ENCODE assay signal across 22 mouse cellular contexts in genomic region chr15:77020136-77020535, GRCm38 (mm10). TPM values are rescaled to one million over a fixed set of nuclear protein-coding genes. Genes with fewer than 3 reads are reported as not detected.
A peak's percentile ranks its signal among the peaks of the same experiment; 100 is the strongest.
DNase-seq lines count a peak whose midpoint lies in the region; ATAC-seq lines count a peak whose summit lies in the region.
"Had no signal": no experiment of that assay in that cellular context is flagged by ENCODE, and none has a peak within 500 bp of the region (broad histone marks: within the 10 kb centered on the region; RNA-seq: fewer than 3 reads in every experiment).

No protein-coding gene starts in this region.

- no peak for ATAC-seq in heart, embryonic 12.5 days (ENCODE audit: insufficient number of reproducible peaks, low FRiP score)
- no peak for ATAC-seq in heart, embryonic 15.5 days (replicated peaks; ENCODE audit: insufficient number of reproducible peaks, insufficient read depth, low FRiP score, low read depth)
- no peak for ATAC-seq in hindbrain, embryonic 16.5 days
- ATAC-seq: activated CD4-positive, CD25-positive, alpha-beta regulatory T cell, adult 4 months; forebrain, embryonic 14.5 days; intestine, embryonic 15.5 days had no signal

- 45% methylated on average over 4 of the region's 4 CpGs for WGBS in heart, embryonic 12.5 days
- WGBS in heart, embryonic 15.5 days: 53% methylated on average over 4 of the region's 4 CpGs
- 95% methylated on average over 4 of the region's 4 CpGs for WGBS in hindbrain, embryonic 16.5 days

- no peak overlapping the region for H3K4me2 ChIP-seq in heart, embryonic 12.5 days
- H3K4me2 ChIP-seq in heart, embryonic 15.5 days: peak overlapping the region; percentile 52
- H3K4me2 ChIP-seq in hindbrain, embryonic 16.5 days (ENCODE audit: low read length): no peak overlapping the region
- H3K4me2 ChIP-seq: embryonic facial prominence, embryonic 15.5 days; hindbrain, embryonic 12.5 days; intestine, embryonic 15.5 days had no signal

- peaks cover 6% of the 10 kb centered on the region; the same call in 1 of the 2 replicates for H3K36me3 ChIP-seq in heart, embryonic 12.5 days
- no peaks in the 10 kb centered on the region for H3K36me3 ChIP-seq in heart, embryonic 15.5 days
- no peaks in the 10 kb centered on the region for H3K36me3 ChIP-seq in hindbrain, embryonic 16.5 days (ENCODE audit: control insufficient read depth, insufficient read depth, low read length)
- H3K36me3 ChIP-seq: embryonic facial prominence, embryonic 15.5 days; forebrain, embryonic 10.5 days; hindbrain, embryonic 12.5 days; intestine, embryonic 15.5 days had no signal

- peaks cover 83% of the 10 kb centered on the region for H3K4me1 ChIP-seq in heart, embryonic 12.5 days (replicated peaks)
- peaks cover 76% of the 10 kb centered on the region for H3K4me1 ChIP-seq in heart, embryonic 15.5 days (replicated peaks)
- H3K4me1 ChIP-seq in hindbrain, embryonic 16.5 days (ENCODE audit: control insufficient read depth, insufficient read depth, low read depth, low read length): no peaks in the 10 kb centered on the region; the same call in 1 of the 2 replicates
- H3K4me1 ChIP-seq: hindbrain, embryonic 12.5 days; intestine, embryonic 15.5 days had no signal

- H3K9me3 ChIP-seq in heart, embryonic 12.5 days (replicated peaks): no peaks in the 10 kb centered on the region
- H3K9me3 ChIP-seq in heart, embryonic 15.5 days (replicated peaks): no peaks in the 10 kb centered on the region
- no peaks in the 10 kb centered on the region for H3K9me3 ChIP-seq in hindbrain, embryonic 16.5 days (ENCODE audit: control insufficient read depth, low read length)
- H3K9me3 ChIP-seq: embryonic facial prominence, embryonic 15.5 days; forebrain, embryonic 10.5 days; hindbrain, embryonic 12.5 days; intestine, embryonic 15.5 days had no signal

- DNase-seq in heart, adult 11 months: peak; percentile 89
- no peak for DNase-seq in heart, postnatal 36 days
- no peak for DNase-seq in heart, adult 8-10 months (ENCODE audit: low spot score)
- DNase-seq in lung, postnatal 14 days: no peak
- DNase-seq: adrenal gland, adult 2 months; adrenal gland, postnatal 25 days; cerebellum, adult 2 months; cerebellum, postnatal 10 days; embryo, embryonic 11 days; kidney, adult 18-20 months had no signal

- no peaks in the 10 kb centered on the region for H3K27me3 ChIP-seq in heart, embryonic 12.5 days (replicated peaks)
- H3K27me3 ChIP-seq in heart, embryonic 15.5 days: no peaks in the 10 kb centered on the region
- no peaks in the 10 kb centered on the region for H3K27me3 ChIP-seq in hindbrain, embryonic 16.5 days (replicated peaks; ENCODE audit: control insufficient read depth, insufficient read depth, low read length)
- H3K27me3 ChIP-seq: embryonic facial prominence, embryonic 15.5 days; hindbrain, embryonic 12.5 days; intestine, embryonic 15.5 days had no signal

- no peak overlapping the region for H3K4me3 ChIP-seq in heart, embryonic 12.5 days
- H3K4me3 ChIP-seq in heart, embryonic 15.5 days: peak overlapping the region; percentile 36; the same call in 1 of the 2 replicates
- no peak overlapping the region for H3K4me3 ChIP-seq in hindbrain, embryonic 16.5 days (ENCODE audit: low read length)
- H3K4me3 ChIP-seq: embryonic facial prominence, embryonic 15.5 days; erythroblast, embryonic 14.5 days; forebrain, embryonic 10.5 days; hindbrain, embryonic 12.5 days; intestine, embryonic 15.5 days had no signal

- intact Hi-C loops in heart, postnatal 36 days (cut with DNase I): no loop called here

- no peak overlapping the region for H3K9ac ChIP-seq in heart, embryonic 12.5 days
- no peak overlapping the region for H3K9ac ChIP-seq in heart, embryonic 15.5 days
- no peak overlapping the region for H3K9ac ChIP-seq in hindbrain, embryonic 16.5 days (ENCODE audit: low read depth, low read length)
- H3K9ac ChIP-seq: embryonic facial prominence, embryonic 15.5 days; hindbrain, embryonic 12.5 days; intestine, embryonic 15.5 days had no signal

- peak overlapping the region; percentile 97 for H3K27ac ChIP-seq in heart, embryonic 12.5 days (ENCODE audit: poor library complexity, severe bottlenecking)
- H3K27ac ChIP-seq in heart, embryonic 15.5 days: peak overlapping the region; percentile 89
- H3K27ac ChIP-seq in hindbrain, embryonic 16.5 days (ENCODE audit: low read depth, low read length): no peak overlapping the region
- H3K27ac ChIP-seq: embryonic facial prominence, embryonic 15.5 days; forebrain, embryonic 10.5 days; hindbrain, embryonic 12.5 days; intestine, embryonic 15.5 days had no signal

RNA-seq across cellular contexts. Expression of gene Apol6, which starts 24.4 kb away (rescaled TPM):
- 1 to 10 TPM in 1 of 2 experiments, under 1 TPM in 1; 0.41 to 1.5 TPM for total RNA-seq in heart, postnatal 36 days (2021)
- polyA plus RNA-seq in heart, embryonic 12.5 days (2016; fragmentation: Nextera tagmentation; extraction: Ambion mirVana): 0.36 TPM in 1 of 2 replicates, not detected in the other
- 1 to 10 TPM in 2 of 4 experiments, under 1 TPM in 2; 0.49 to 1.5 (median 1.0) TPM for total RNA-seq in heart, adult 8-10 months (2022)
- polyA plus RNA-seq in heart, embryonic 15.5 days (2015; fragmentation: Nextera tagmentation; extraction: Ambion mirVana): 0.19 and 0.26 TPM in 2 replicates
- polyA plus RNA-seq in hindbrain, embryonic 16.5 days (2015; fragmentation: Nextera tagmentation; extraction: Ambion mirVana): not detected in 2 replicates
- total RNA-seq: MEL had no signal
- polyA plus RNA-seq: activated CD4-positive, CD25-positive, alpha-beta regulatory T cell, adult 4 months; forebrain, embryonic 14.5 days; hindbrain, embryonic 12.5 days; kidney, embryonic 14.5 days had no signal

RNA-seq across cellular contexts. Expression of gene Mb, which starts 30.3 kb away (rescaled TPM):
- over 10,000 TPM; 17,938 to 18,211 TPM for total RNA-seq in heart, postnatal 36 days (2021)
- 209 and 214 TPM in 2 replicates for polyA plus RNA-seq in heart, embryonic 12.5 days (2016; fragmentation: Nextera tagmentation; extraction: Ambion mirVana)
- total RNA-seq in heart, adult 8-10 months (2022): over 10,000 TPM; 20,391 to 21,800 (median 21,272) TPM
- polyA plus RNA-seq in heart, embryonic 15.5 days (2015; fragmentation: Nextera tagmentation; extraction: Ambion mirVana): 776 and 844 TPM in 2 replicates
- polyA plus RNA-seq in hindbrain, embryonic 16.5 days (2015; fragmentation: Nextera tagmentation; extraction: Ambion mirVana): 0.71 and 0.81 TPM in 2 replicates
- total RNA-seq: MEL had no signal
- polyA plus RNA-seq: activated CD4-positive, CD25-positive, alpha-beta regulatory T cell, adult 4 months; adrenal gland, adult 2 months; erythroblast, embryonic 14.5 days; forebrain, embryonic 14.5 days had no signal

Comparison
In these comparisons a context has a peak if more than half of its experiments do, and no peak if none do; other contexts are left out.
1. RNA of gene Mb, which starts 30.3 kb away (polyA plus RNA-seq): 776 to 844 TPM in heart, embryonic 15.5 days and 209 to 214 TPM in heart, embryonic 12.5 days; 0.71 to 0.81 TPM in hindbrain, embryonic 16.5 days; every median in the first group is over 100 times any median in the second.